Mouse (Mus musculus) splenic B cell, adult 2 months (primary cell): Measurements from ENCODE around the gene Zfyve9.

Experiments
- DNase-seq: peaks from one replicate; pipeline ENCODE4 v3.0.0-alpha.2; 2011; ENCODE audit warnings: low read depth, low spot score
- H3K27me3 ChIP-seq: 2 replicates; pipeline ENCODE4 v1.6.1; 2012; ENCODE audit warnings: mild to moderate bottlenecking, low read length, moderate library complexity, mixed read lengths; ENCODE audit not compliant: control insufficient read depth, poor library complexity, insufficient read depth, severe bottlenecking
- H3K36me3 ChIP-seq: 2 replicates; pipeline ENCODE4 v1.6.1; 2012; ENCODE audit warnings: mild to moderate bottlenecking, low read length, moderate library complexity, mixed read lengths; ENCODE audit not compliant: control insufficient read depth, poor library complexity, insufficient read depth, severe bottlenecking

Zfyve9 gene

GRCm38 (mm10) chr4:108780057-108780863 lies at the start of gene Zfyve9:
TSS of gene Zfyve9 (minus strand) at chr4:108780798.
- Histone ChIP-seq H3K27me3 (peaks cover 8% of the 10 kb centered on the region; the same call in 1 of the 2 replicates), H3K36me3 (no peaks in the 10 kb centered on the region)
- DNase-seq = peak; percentile 75

GRCm38 (mm10) chr4:108826643-108827042 lies 46.0 kb upstream of the Zfyve9 start:
- DNase-seq = no peak
- H3K27me3 ChIP-seq = no peaks in the 10 kb centered on the region
- H3K36me3 ChIP-seq = peaks cover 6% of the 10 kb centered on the region

DNA sequence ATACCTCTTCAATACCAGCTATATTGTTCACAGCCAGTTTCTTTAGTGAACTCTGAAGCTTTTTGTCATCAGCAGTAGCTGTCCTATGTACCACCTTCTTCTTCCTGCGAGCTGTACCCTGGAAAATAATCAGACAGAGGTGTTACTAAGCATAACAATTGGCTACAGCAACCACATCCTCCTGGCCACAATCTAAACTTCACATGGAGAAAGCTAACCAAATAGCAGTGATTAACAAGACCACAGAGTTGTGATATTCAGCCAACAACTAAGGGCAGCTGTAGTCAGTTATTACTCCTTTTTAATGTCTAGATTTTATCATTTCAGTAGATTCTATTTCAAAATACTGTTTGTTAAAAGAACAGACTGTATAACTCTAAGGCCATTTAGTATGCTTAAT lies 45.5 kb upstream of the Zfyve9 start:
- Histone ChIP-seq H3K27me3 (no peaks in the 10 kb centered on the region), H3K36me3 (peaks cover 6% of the 10 kb centered on the region)
- DNase-seq = no peak

- H3K27me3 ChIP-seq = no peaks in the 10 kb centered on the region
- no peak for DNase-seq
- peaks cover 6% of the 10 kb centered on the region for H3K36me3 ChIP-seq
Observed at GRCm38 (mm10) chr4:108825677-108826076, 45.1 kb upstream of the Zfyve9 start.

- H3K27me3 ChIP-seq = no peaks in the 10 kb centered on the region
- H3K36me3 ChIP-seq = no peaks in the 10 kb centered on the region
- DNase-seq = no peak
Observed at GRCm38 (mm10) chr4:108811550-108811949, 31.0 kb upstream of the Zfyve9 start.

GRCm38 (mm10) chr4:108811142-108811541 lies 30.5 kb upstream of the Zfyve9 start:
- no peaks in the 10 kb centered on the region for H3K27me3 ChIP-seq
- H3K36me3 ChIP-seq = no peaks in the 10 kb centered on the region
- no peak for DNase-seq

DNA sequence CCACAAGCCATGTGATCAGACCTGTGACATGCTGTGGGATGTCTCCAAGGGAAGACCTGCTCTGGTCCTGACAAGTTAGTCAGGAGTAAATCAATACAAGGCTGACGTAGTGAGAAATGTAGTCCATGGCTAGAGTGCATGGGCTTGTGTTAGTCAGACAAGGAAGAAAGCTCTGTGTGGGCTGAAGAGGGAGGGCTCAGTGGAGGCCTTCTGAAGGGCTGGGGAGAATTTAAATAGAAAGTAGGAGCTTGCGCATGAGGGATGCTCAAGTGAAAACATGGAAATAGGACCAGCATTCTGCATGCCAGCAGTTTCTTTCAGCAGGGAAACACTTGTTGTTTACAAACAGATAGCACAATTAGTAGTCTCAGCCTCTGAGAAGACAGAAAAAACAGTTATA lies 22.9 kb upstream of the Zfyve9 start:
- H3K27me3 ChIP-seq = peaks cover 2% of the 10 kb centered on the region; the same call in 1 of the 2 replicates

GRCm38 (mm10) chr4:108798083-108798830 lies 17.7 kb upstream of the Zfyve9 start:
- DNase-seq = peak; percentile 73
- H3K36me3 ChIP-seq = no peaks in the 10 kb centered on the region
- peaks cover 2% of the 10 kb centered on the region; the same call in 1 of the 2 replicates for H3K27me3 ChIP-seq

More for the DNA sequence above, 22.9 kb upstream of the Zfyve9 start:
- H3K36me3 ChIP-seq = no peaks in the 10 kb centered on the region
- DNase-seq = no peak

DNA sequence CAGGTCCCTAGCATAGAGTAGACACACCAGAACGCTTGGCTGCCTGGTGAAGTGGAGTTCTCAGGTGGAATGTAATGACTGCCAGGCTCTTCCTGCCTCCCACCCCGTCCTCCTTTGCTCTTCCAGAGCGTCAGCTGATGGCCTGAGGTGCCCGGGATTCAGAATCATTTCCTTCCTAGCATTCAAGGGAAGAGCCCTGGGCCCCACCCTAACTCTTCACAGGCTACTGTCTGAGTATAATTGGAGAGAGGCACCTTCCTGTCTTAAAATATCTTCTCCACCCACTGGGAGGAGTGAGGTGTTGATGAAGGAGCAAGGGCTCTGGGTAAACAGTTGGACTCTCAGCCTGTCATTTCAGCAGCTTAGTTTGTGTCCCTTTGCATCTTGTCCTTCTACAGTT lies 16.1 kb upstream of the Zfyve9 start:
- no peaks in the 10 kb centered on the region for H3K27me3 ChIP-seq
- no peaks in the 10 kb centered on the region for H3K36me3 ChIP-seq
- DNase-seq = no peak

DNA sequence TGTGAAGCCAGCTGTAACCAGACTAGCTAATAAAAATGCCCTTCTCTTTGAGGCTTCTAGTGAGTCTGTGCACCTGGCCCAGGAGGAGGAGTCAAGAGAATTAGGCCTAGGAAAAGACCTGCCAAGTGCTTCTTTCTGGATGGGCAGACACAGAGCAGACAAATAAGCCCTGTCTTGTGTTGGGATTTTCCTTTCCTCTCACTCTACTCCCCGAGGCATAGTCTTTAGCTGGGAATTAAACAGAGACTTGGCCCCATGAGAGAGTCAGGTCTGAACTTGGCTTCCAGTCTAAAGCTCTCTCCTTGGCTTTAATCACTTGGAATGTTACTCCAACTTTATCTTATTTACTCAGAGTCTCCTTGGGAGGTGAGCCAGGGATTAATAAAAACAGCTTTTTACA lies 13.3 kb upstream of the Zfyve9 start:
- Histone ChIP-seq H3K27me3 (no peaks in the 10 kb centered on the region), H3K36me3 (no peaks in the 10 kb centered on the region)
- DNase-seq = no peak

DNA sequence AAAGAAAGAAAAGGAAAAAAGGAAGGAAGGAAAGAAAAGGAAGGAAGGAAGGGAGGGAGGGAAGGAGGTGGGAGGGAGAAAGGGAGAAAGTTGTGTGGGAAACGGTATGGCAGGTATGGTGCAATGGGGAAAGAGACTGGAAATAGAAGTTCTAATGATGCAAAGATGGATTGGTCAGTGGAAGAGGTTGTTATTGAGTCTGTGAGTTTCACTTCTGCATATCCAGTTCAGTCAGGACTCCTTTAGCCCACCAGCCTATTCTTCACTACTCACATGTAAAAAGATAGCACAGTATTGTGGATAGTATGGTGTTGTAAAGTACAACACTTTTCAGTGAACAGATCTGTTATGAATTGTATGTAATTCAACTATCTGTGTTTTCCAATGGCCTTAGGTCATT lies 9.9 kb upstream of the Zfyve9 start:
- DNase-seq = peak; percentile 49
- no peaks in the 10 kb centered on the region for H3K36me3 ChIP-seq
- H3K27me3 ChIP-seq = no peaks in the 10 kb centered on the region

- H3K27me3 ChIP-seq = no peaks in the 10 kb centered on the region
- H3K36me3 ChIP-seq = no peaks in the 10 kb centered on the region
- no peak for DNase-seq
Observed at GRCm38 (mm10) chr4:108789258-108789936, 8.8 kb upstream of the Zfyve9 start.

DNA sequence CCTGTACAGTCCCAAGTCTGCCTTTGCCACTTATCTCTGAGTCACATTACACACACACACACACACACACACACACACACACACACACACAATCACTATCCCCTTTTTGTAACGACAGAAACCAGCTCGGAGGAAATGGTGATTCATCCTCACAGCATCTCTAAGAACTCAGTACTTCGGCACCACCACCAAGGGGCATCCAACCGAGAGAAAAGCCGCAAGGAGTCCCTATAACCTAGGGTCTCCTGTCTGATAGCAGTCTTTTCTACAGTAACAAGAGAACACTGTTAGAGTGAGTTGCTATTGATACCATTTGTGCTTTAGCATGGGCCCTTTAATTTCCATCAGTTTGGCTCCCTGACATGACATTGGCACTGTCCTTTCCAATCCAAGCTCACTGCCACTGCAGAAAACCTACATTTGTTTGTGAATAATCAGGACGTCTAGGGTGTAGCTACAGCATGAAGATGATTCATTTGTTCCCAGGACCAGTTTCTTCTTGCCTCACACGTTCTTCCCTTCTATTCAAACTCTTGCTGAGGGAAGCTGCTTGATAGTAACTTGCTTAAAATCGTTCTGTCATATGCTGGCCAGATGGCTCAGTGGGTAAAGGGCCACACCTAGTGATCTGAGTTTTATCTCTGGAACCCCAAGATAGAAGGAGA lies 2.0 kb upstream of the Zfyve9 start:
- peaks cover 8% of the 10 kb centered on the region; the same call in 1 of the 2 replicates for H3K27me3 ChIP-seq
- no peak for DNase-seq
- H3K36me3 ChIP-seq = no peaks in the 10 kb centered on the region

GRCm38 (mm10) chr4:108781596-108781995 lies 998 bp upstream of the Zfyve9 start:
- peaks cover 8% of the 10 kb centered on the region; the same call in 1 of the 2 replicates for H3K27me3 ChIP-seq
- no peaks in the 10 kb centered on the region for H3K36me3 ChIP-seq
- no peak for DNase-seq
